Mouse (Mus musculus): ENCODE measurements around the gene Plxnc1. TPM values are rescaled to one million over a fixed set of nuclear protein-coding genes. Genes with fewer than 3 reads are reported as not detected.

Gene Plxnc1
- polyA plus RNA-seq, 1 experiment: 0.05 TPM

- Histone ChIP-seq H3K4me3 (ENCODE audit: insufficient read depth, poor library complexity, severe bottlenecking) (no peak overlapping the region), H3K27me3 (ENCODE audit: control insufficient read depth, insufficient read depth, insufficient read length) (no peaks in the 10 kb centered on the region), H3K79me2 (ENCODE audit: control insufficient read depth, insufficient read depth) (no peaks in the 10 kb centered on the region), H3K36me3 (ENCODE audit: control insufficient read depth, insufficient read depth) (no peaks in the 10 kb centered on the region), H3K79me3 (ENCODE audit: low read depth) (no peaks in the 10 kb centered on the region), H3ac (ENCODE audit: control insufficient read depth, insufficient read length, low read depth) (no peak overlapping the region)
- no peak for TF ChIP-seq USF1 (IDR thresholded peaks at IDR 0.05; ENCODE audit: low read depth)
- TF ChIP-seq FOSL1 (IDR thresholded peaks at IDR 0.05; ENCODE audit: insufficient read depth, low read length, poor library complexity, severe bottlenecking): no peak
- no peak for TF ChIP-seq MYOD1 (IDR thresholded peaks at IDR 0.05; ENCODE audit: control insufficient read depth, insufficient read length, low read depth)
- TF ChIP-seq CTCF (IDR thresholded peaks at IDR 0.05; ENCODE audit: control insufficient read depth, insufficient read depth, insufficient read length): no peak
- no peak for TF ChIP-seq MAX (IDR thresholded peaks at IDR 0.05)
- TF ChIP-seq MYOG (IDR thresholded peaks at IDR 0.05; ENCODE audit: control insufficient read depth, extremely low read depth, insufficient read length): no peak
- no peak for TF ChIP-seq CEBPB (IDR thresholded peaks at IDR 0.05; ENCODE audit: low read depth)
Measured at GRCm38 (mm10) chr10:94804029-94804908, 140.4 kb downstream of the Plxnc1 start.

GRCm38 (mm10) chr10:94800677-94801354, 143.8 kb downstream of the Plxnc1 start:
- Histone ChIP-seq H3K36me3 (ENCODE audit: control insufficient read depth, insufficient read depth) (no peaks in the 10 kb centered on the region), H3ac (ENCODE audit: control insufficient read depth, insufficient read length, low read depth) (no peak overlapping the region), H3K79me3 (ENCODE audit: low read depth) (no peaks in the 10 kb centered on the region), H3K4me3 (ENCODE audit: insufficient read depth, poor library complexity, severe bottlenecking) (no peak overlapping the region), H3K27me3 (ENCODE audit: control insufficient read depth, insufficient read depth, insufficient read length) (no peaks in the 10 kb centered on the region), H3K79me2 (ENCODE audit: control insufficient read depth, insufficient read depth) (no peaks in the 10 kb centered on the region)
- TF ChIP-seq MYOD1 (IDR thresholded peaks at IDR 0.05; ENCODE audit: control insufficient read depth, insufficient read length, low read depth) (no peak), CTCF (IDR thresholded peaks at IDR 0.05; ENCODE audit: control insufficient read depth, insufficient read depth, insufficient read length) (no peak), FOSL1 (IDR thresholded peaks at IDR 0.05; ENCODE audit: insufficient read depth, low read length, poor library complexity, severe bottlenecking) (no peak), MYOG (IDR thresholded peaks at IDR 0.05; ENCODE audit: control insufficient read depth, extremely low read depth, insufficient read length) (no peak), MAX (IDR thresholded peaks at IDR 0.05) (no peak), CEBPB (IDR thresholded peaks at IDR 0.05; ENCODE audit: low read depth) (no peak), USF1 (IDR thresholded peaks at IDR 0.05; ENCODE audit: low read depth) (no peak)

GRCm38 (mm10) chr10:94799485-94800239, 145.0 kb downstream of the Plxnc1 start:
- TF ChIP-seq MAX (IDR thresholded peaks at IDR 0.05) (no peak), CTCF (IDR thresholded peaks at IDR 0.05; ENCODE audit: control insufficient read depth, insufficient read depth, insufficient read length) (no peak), CEBPB (IDR thresholded peaks at IDR 0.05; ENCODE audit: low read depth) (no peak), USF1 (IDR thresholded peaks at IDR 0.05; ENCODE audit: low read depth) (no peak), MYOD1 (IDR thresholded peaks at IDR 0.05; ENCODE audit: control insufficient read depth, insufficient read length, low read depth) (no peak), FOSL1 (IDR thresholded peaks at IDR 0.05; ENCODE audit: insufficient read depth, low read length, poor library complexity, severe bottlenecking) (no peak), MYOG (IDR thresholded peaks at IDR 0.05; ENCODE audit: control insufficient read depth, extremely low read depth, insufficient read length) (no peak)
- Histone ChIP-seq H3K27me3 (ENCODE audit: control insufficient read depth, insufficient read depth, insufficient read length) (no peaks in the 10 kb centered on the region), H3K36me3 (ENCODE audit: control insufficient read depth, insufficient read depth) (no peaks in the 10 kb centered on the region), H3K79me2 (ENCODE audit: control insufficient read depth, insufficient read depth) (no peaks in the 10 kb centered on the region), H3K4me3 (ENCODE audit: insufficient read depth, poor library complexity, severe bottlenecking) (no peak overlapping the region), H3K79me3 (ENCODE audit: low read depth) (no peaks in the 10 kb centered on the region), H3ac (ENCODE audit: control insufficient read depth, insufficient read length, low read depth) (no peak overlapping the region)

- TF ChIP-seq MAX (IDR thresholded peaks at IDR 0.05) (no peak), CTCF (IDR thresholded peaks at IDR 0.05; ENCODE audit: control insufficient read depth, insufficient read depth, insufficient read length) (no peak), MYOD1 (IDR thresholded peaks at IDR 0.05; ENCODE audit: control insufficient read depth, insufficient read length, low read depth) (no peak), FOSL1 (IDR thresholded peaks at IDR 0.05; ENCODE audit: insufficient read depth, low read length, poor library complexity, severe bottlenecking) (no peak), CEBPB (IDR thresholded peaks at IDR 0.05; ENCODE audit: low read depth) (no peak)
- Histone ChIP-seq H3K36me3 (ENCODE audit: control insufficient read depth, insufficient read depth) (no peaks in the 10 kb centered on the region), H3K79me2 (ENCODE audit: control insufficient read depth, insufficient read depth) (no peaks in the 10 kb centered on the region), H3K27me3 (ENCODE audit: control insufficient read depth, insufficient read depth, insufficient read length) (no peaks in the 10 kb centered on the region), H3K4me3 (ENCODE audit: insufficient read depth, poor library complexity, severe bottlenecking) (no peak overlapping the region), H3ac (ENCODE audit: control insufficient read depth, insufficient read length, low read depth) (no peak overlapping the region), H3K79me3 (ENCODE audit: low read depth) (no peaks in the 10 kb centered on the region)
Measured at GRCm38 (mm10) chr10:94798128-94798527, 146.5 kb downstream of the Plxnc1 start.

GRCm38 (mm10) chr10:94794666-94795244, 149.9 kb downstream of the Plxnc1 start:
- Histone ChIP-seq H3K27me3 (ENCODE audit: control insufficient read depth, insufficient read depth, insufficient read length) (no peaks in the 10 kb centered on the region), H3ac (ENCODE audit: control insufficient read depth, insufficient read length, low read depth) (no peak overlapping the region), H3K36me3 (ENCODE audit: control insufficient read depth, insufficient read depth) (peaks cover 13% of the 10 kb centered on the region), H3K79me3 (ENCODE audit: low read depth) (no peaks in the 10 kb centered on the region), H3K79me2 (ENCODE audit: control insufficient read depth, insufficient read depth) (no peaks in the 10 kb centered on the region), H3K4me3 (ENCODE audit: insufficient read depth, poor library complexity, severe bottlenecking) (no peak overlapping the region)
- TF ChIP-seq MYOD1 (IDR thresholded peaks at IDR 0.05; ENCODE audit: control insufficient read depth, insufficient read length, low read depth): no peak
- TF ChIP-seq MAX (IDR thresholded peaks at IDR 0.05): no peak
- no peak for TF ChIP-seq USF1 (IDR thresholded peaks at IDR 0.05; ENCODE audit: low read depth)
- TF ChIP-seq FOSL1 (IDR thresholded peaks at IDR 0.05; ENCODE audit: insufficient read depth, low read length, poor library complexity, severe bottlenecking): no peak
- TF ChIP-seq MYOG (IDR thresholded peaks at IDR 0.05; ENCODE audit: control insufficient read depth, extremely low read depth, insufficient read length): no peak
- no peak for TF ChIP-seq CTCF (IDR thresholded peaks at IDR 0.05; ENCODE audit: control insufficient read depth, insufficient read depth, insufficient read length)
- TF ChIP-seq CEBPB (IDR thresholded peaks at IDR 0.05; ENCODE audit: low read depth): no peak

Data from C2C12 (cell line).